Mouse (Mus musculus) kidney, postnatal 10 days (tissue): ENCODE data around the gene Fam131a.
A peak's percentile ranks its signal among the peaks of the same experiment; 100 is the strongest.
"Not testable (repeated sequence)": the region's sequence is repeated elsewhere in the genome, so short reads cannot be mapped to it uniquely, and the experiment has no call there.

Experiments used
- DNase-seq: peaks from one replicate; pipeline ENCODE4 v3.0.0; 2021; ENCODE audit warnings: mixed read lengths

Gene Fam131a

GRCm38 (mm10) chr16:20693111-20693701, at the start of gene Fam131a:
Gene Fam131a, plus strand, starts transcription at chr16:20693241.
- DNase-seq, result peak; percentile 96

GRCm38 (mm10) chr16:20643911-20644310, 49.1 kb upstream of the Fam131a start:
- DNase-seq, result no peak

GRCm38 (mm10) chr16:20651076-20651946, 41.7 kb upstream of the Fam131a start, which contains the start of gene Psmd2:
Gene Psmd2, plus strand, starts transcription at chr16:20651652.
- peak; percentile 99 for DNase-seq

GRCm38 (mm10) chr16:20651947-20652310, 41.1 kb upstream of the Fam131a start:
- no peak for DNase-seq

- no peak for DNase-seq
Measured at GRCm38 (mm10) chr16:20653315-20653714, 39.7 kb upstream of the Fam131a start.

- DNase-seq, result no peak
Measured at GRCm38 (mm10) chr16:20657661-20658060, 35.4 kb upstream of the Fam131a start.

GRCm38 (mm10) chr16:20668013-20668412, 25.0 kb upstream of the Fam131a start, which contains the start of gene Eif4g1:
Gene Eif4g1, plus strand, starts transcription at chr16:20668313.
- DNase-seq, result not testable (repeated sequence)

GRCm38 (mm10) chr16:20670291-20670690, 22.8 kb upstream of the Fam131a start:
- DNase-seq, result no peak

- no peak for DNase-seq
Measured at GRCm38 (mm10) chr16:20671886-20672285, 21.2 kb upstream of the Fam131a start.

- DNase-seq, result peak; percentile 99
Measured at GRCm38 (mm10) chr16:20672500-20672902, 20.5 kb upstream of the Fam131a start.

- peak; percentile 84 for DNase-seq
Measured at GRCm38 (mm10) chr16:20672965-20673705, 19.9 kb upstream of the Fam131a start.

- DNase-seq, result peak; percentile 55
Measured at GRCm38 (mm10) chr16:20673706-20674303, 19.2 kb upstream of the Fam131a start.

- no peak for DNase-seq
Measured at GRCm38 (mm10) chr16:20675213-20675612, 17.8 kb upstream of the Fam131a start.

GRCm38 (mm10) chr16:20676702-20677101, 16.3 kb upstream of the Fam131a start:
- DNase-seq, result no peak

- DNase-seq, result no peak
Measured at GRCm38 (mm10) chr16:20677380-20677779, 15.7 kb upstream of the Fam131a start.

- DNase-seq, result peak; percentile 83
Measured at GRCm38 (mm10) chr16:20677974-20678675, 14.9 kb upstream of the Fam131a start.

GRCm38 (mm10) chr16:20690774-20691173, 2.3 kb upstream of the Fam131a start:
- DNase-seq, result no peak

GRCm38 (mm10) chr16:20691617-20692016, 1.4 kb upstream of the Fam131a start:
- DNase-seq, result no peak

GRCm38 (mm10) chr16:20692241-20692965, 638 bp upstream of the Fam131a start:
- DNase-seq, result no peak

- peak; percentile 58 for DNase-seq
Measured at GRCm38 (mm10) chr16:20694781-20695180, 1.7 kb downstream of the Fam131a start.

- peak; percentile 96 for DNase-seq
Measured at GRCm38 (mm10) chr16:20695622-20696323, 2.7 kb downstream of the Fam131a start.
